Mouse (Mus musculus): ENCODE measurements around the gene Stat3.

Stat3 gene

DNA sequence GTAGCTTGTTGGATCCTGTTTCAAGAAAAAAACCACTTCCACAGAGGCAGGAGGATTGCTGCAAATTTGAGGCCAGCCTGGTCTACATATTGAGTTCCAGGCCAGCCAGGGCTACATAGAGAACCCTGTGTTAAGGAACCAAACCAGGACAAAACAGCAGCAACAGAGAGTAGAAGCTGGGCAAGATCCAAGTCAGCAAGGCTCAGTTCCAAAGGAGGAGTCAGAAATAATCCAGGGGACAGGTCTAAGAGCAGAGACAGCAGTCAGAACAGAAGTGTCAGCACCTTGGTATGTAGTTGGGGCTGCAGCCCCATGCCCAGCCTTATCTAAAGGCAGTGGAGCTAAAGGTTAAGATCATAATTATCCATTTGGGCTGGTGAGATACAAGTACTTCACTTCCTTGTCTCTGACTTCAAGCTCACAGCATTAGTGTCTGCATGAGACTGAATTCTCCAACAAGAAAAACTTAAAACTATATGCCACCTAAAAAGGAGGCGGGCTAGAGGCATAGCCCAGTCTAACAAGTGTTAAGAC is 14.9 kb downstream of the Stat3 start:
- no peak for DNase-seq (ENCODE audit: extremely low spot score)

DNA sequence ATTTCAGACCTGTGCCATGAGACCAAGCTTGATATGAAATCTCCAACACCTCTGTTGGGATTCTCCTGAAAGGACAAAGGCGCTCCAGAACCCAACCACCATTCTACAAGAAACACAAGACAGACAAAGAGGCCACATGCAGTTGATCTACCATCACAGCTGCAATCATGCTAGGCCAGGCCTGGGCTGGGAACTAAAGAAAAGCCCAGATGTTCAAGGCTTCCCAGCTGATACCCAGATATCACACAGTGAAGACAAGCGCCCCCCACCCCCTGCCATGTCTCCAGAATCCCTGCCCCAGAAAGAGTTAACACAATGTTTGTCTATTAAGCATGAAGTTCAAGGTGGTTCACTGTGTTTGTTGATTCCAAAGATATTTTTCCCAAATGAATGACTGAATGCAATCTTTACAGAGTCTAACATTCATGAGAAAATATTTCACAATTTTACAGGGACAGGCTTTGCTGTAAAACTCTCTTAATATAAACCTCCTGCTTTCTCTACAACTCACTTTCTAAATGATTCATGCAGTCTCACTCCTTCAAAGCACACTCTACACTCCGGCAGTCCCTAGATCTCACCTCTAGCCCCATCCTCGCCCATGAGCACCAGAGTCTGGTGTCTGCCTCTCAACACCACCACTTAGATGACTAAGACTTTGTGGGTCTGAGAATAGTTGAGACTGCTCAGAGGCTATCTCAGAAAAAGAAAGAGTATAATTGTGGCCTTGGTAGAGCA is 18.3 kb downstream of the Stat3 start:
- DNase-seq (ENCODE audit: extremely low spot score) = no peak

DNA sequence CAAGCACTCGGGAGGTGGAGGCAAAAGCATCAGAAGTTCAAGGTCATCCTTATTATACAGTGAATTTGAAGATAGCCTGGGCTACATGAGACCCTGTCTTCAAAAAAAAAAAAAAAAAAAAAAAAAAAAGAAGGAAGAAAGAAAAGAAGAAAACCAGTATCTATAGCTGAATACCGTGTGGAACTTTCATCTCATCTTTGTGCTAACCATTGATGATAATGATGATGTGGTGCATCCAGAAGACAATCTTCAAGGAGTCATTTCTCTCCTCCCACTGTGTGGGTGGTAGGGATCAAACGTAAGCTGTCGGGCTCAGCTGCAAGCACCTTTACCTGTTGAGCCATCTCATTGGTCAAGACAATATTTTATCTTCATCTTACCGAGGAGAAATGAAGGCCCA is 21.3 kb downstream of the Stat3 start:
- no peak for DNase-seq (ENCODE audit: extremely low spot score)

DNA sequence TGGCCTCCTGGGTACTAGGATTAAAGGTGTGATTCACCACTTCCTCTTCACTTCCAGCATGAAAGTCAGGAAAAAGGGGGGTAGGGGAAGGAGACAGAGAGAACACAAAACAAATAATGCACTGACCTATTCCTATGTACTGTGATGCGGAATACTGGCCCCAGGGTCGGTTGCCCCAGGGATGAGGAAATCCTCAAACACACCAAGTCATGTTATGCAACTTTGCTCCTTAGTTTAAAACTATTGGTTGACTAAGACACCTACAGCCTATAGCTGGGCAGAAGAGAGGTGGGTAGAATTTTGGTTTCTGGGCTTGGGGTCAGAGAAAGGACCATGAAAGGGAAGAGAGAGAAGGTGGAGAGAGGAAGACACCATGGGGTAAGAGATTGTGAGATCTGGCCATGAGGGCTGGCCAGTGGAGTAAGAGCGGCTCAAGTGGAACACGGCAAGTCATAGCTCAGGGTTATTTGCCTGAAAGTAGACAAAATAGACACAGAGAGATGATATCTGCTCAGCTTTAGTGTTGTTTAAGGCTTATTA is 22.8 kb downstream of the Stat3 start:
- DNase-seq (ENCODE audit: extremely low spot score) = no peak

DNA sequence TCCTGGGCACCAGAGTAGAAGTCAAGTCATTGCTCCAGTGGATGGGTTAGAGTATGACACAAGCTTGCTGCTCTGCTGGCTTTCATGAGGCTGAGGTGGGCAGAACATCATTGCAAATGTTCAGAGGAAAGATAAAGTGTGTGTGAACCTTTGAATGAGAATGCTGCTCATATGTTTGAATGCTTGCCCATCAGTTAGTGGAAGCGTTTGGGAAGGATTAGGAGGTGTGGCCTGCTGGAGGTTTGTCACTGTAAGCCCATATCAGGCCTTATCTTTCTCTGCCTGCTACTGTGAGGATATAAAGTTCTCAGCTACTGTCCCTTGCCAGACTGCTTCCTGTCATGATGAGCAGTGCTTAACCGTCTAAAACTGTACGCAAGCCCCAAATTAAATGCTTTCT is 24.3 kb downstream of the Stat3 start:
- DNase-seq (ENCODE audit: extremely low spot score) = no peak

DNA sequence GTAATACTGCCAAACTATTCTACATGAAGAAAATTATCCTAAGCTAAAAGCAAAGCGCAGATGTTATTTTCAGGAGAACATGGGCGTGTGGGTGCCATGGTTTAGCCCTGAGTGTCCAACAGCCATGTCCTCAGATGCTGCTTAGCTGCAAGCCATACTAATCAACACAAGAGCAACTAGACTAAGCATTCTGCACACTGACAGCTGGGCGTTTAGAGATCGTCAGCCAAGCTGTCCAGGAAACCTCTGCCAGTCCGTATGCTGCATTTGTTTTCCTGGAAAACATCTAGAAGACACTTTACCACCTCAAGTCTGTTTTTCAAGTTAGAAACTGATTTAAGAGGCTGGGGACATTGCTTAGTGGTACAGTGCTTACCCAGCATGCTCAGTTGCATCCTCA is 24.9 kb downstream of the Stat3 start:
- DNase-seq (ENCODE audit: extremely low spot score) = no peak

DNA sequence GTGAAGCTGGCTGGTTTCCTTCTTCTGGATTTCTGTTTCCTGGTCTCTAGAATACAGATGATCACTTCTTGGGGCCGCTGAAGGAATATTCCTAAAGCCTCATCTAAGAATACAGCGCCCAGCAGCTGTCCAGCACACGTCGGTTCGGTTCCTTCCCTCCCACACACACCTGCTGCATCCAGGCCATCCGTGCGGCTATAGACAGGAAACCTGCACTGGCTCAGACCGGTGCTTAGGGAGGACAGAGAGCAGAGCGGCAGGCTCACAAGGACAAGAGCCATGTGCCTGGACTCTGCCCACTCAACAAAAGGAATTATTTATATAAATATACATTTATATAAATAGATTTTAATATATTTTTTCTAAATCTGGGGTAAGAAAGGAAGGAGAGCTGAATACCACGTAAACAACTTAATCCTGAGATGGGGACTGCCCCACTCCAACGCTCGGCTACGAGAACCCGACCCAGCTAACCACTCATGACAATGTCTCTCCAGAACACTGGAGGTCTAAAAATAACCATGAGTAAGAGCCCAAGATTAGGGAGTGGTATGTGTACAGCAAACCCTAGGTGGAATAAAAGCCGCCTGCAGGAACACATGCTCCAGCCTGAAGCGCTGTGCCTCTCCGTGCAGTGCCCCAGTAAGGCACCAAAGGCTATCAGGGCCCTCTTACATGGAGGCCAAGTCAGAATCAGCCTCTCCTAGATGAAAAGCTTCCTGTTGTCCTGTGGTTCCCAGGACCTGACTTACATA is 26.8 kb downstream of the Stat3 start:
- DNase-seq (ENCODE audit: extremely low spot score) = no peak

DNA sequence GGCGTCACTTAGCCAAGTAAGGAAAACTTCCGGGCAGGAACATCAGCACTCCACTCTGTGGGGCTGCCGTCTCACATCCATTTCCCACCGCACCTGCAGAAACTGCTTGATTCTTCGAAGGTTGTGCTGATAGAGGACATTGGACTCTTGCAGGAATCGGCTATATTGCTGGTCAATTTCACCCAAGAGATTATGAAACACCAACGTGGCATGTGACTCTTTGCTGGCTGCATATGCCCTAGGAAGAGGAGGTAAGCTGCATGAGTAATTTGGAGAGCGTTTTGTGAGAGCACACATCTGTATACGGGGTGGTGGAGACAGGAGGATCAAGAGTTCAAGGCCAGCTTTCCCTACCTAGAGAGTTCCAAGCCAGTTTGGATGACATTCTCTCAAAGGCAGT is 30.8 kb downstream of the Stat3 start:
- no peak for DNase-seq (ENCODE audit: extremely low spot score)

DNA sequence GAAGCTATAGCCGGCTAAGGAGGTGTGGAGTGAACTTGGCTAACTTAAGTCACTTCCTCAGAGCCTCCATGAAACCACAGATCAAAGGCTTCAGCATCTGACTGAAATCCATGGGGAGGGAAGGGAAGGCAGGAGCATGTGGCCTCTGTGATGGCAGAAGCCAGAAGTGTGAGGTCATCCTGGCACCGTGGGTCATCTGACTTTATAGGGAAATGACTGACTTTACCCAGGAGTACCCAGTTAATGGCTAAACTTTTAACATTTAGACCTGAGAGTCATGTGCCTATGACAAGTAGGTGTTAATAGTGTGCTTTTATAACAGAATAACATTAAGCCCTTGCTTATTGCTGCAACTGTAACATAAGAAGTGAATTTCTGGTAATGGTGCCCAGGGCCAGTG is 31.2 kb downstream of the Stat3 start:
- DNase-seq (ENCODE audit: extremely low spot score) = no peak

DNA sequence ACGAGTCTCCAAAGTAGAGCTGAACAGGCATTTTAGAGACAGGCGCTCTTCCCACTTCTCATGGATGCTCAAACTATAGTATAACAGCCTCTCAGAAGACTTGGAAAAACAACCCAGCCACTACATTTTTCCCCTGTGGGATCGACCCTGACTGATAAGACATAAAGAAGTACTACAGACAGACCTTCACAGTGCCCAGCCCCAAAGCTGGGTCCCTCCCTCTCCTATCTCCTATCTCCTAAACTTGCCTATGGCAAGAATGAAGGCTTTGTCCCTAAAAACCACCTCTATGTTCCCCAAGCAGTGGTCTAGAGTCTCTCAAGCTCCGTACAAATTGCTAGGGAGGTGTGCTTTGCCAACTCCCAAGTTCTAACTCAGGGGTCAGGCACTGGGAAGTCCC is 32.5 kb downstream of the Stat3 start:
- DNase-seq (ENCODE audit: extremely low spot score) = no peak

DNA sequence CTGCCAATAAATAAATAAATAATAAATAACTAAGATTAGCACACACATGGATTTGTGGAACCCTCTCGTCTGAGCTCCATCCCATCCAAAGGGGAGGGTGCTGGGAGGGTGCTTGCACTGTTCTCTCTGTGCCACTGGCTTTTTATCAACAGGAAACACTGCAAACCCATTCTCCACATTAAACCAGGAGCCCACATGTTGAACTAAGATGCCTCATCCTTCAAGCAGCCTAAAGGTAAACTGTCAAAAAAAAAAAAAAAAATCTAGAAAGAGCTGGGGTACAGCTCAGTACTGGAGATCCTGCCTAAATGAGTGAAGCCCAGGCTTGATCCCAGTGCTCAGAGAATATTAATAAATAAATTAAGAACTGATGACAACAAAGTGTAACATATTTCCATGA is 33.4 kb downstream of the Stat3 start:
- no peak for DNase-seq (ENCODE audit: extremely low spot score)

DNA sequence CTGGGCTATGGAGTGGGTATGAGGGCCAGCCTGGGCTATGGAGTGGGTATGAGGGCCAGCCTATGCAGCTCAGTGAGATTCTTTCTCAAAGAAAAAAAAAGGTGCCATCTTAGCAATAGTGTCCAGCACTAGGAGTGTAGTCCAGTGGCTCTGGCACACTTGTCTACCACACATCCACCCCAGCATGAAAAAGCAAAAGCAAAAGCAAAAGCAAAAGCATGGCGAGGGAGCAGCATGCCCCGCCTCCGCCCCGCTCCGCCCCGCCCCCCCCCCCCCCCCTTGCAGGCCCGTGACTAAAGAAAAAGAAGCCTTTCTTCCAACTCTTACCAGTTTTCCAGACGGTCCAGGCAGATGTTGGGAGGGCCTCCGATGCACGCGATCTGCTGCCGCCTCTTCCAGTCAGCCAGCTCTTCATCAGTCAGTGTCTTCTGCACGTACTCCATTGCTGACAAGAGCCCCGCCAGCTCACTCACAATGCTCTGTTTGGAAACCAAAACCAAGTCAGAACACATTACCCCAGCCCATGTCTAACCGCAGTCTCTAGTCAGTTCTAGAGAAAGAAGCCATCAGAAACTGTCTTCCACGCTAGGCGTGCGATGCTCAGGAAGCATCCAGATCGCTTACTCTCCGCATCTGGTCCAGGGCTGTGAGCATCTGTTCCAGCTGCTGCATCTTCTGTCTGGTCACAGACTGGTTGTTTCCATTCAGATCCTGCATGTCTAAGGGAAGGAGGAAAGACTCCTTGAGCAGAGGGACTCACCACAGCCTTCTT is 34.6 kb downstream of the Stat3 start:
- no peak for DNase-seq (ENCODE audit: extremely low spot score)

DNA sequence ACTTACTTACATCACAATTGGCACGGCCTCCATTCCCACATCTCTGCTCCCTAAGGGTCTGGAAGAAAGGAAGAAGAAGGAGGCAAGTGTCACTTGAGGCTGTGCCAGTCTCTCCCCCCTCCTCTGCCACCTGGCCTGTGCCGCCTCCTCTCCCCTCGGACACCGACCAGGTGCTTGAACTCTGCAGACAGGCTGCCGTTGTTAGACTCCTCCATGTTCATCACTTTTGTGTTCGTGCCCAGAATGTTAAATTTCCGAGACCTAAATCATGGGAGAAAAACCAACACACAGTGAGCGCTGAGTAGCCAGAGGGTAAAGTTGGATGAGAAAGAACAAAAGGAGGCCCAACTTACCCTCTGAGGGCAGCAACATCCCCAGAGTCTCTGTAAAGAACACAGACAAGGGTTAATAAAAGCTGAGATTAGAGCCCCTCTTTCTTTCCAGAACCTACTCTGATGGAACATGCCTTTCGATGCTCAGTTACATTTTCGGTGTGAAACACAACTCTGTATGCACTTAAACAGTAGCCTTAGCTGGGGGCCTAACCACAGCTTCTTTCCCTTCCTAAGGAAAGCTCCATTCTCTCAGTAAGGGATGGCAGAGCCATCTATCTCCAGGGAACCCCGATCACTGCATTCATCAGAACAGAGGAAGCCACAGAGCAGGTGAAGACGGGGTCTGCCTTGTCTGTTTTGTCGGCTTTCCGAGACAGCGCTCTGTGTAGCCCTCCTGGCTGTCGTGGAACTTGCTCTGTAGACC is 40.7 kb downstream of the Stat3 start:
- DNase-seq (ENCODE audit: extremely low spot score) = no peak

DNA sequence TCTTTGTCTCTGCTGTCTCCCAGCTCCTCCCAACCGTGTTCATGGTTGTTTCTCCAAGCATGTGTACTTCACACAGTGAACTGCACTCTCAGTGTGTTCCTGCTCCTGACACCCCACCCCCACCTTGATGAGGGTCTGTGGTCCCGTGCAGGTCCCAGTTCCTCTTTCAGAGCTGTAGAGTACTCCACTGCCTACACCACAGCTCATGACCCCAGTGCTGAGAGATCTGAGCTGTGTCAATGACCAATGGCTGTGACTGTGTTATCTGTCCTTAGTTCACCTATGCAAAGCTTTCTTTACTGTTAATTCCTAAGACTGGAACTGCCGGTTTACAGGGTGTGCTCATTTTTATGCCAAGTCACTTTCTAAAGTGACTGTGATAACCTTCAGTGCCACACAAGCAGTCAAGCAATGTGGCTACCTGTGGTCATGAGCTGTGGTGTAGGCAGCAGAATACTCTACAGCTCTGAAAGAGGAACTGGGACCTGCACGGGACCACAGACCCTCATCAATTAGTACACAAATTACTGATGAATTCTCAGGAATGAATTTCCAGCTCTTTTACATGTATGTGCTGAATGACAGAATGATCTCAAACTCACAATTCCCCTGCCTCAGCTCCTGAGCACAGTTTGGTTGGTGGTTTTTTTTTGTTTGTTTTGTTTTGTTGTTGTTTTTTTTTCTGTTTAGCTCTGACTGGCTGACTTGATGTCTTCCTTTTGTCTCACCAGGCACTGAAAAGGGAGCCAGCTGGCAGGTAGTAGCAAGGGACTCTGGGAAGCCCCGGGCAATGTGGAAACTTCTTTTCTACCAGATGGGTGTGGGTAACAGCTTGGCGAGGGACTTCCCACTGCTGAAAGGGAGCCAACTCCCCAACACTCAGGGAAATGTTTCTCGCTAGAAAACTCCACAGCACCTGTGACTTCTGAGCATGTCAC is 41.8 kb downstream of the Stat3 start:
- no peak for DNase-seq (ENCODE audit: extremely low spot score)

DNA sequence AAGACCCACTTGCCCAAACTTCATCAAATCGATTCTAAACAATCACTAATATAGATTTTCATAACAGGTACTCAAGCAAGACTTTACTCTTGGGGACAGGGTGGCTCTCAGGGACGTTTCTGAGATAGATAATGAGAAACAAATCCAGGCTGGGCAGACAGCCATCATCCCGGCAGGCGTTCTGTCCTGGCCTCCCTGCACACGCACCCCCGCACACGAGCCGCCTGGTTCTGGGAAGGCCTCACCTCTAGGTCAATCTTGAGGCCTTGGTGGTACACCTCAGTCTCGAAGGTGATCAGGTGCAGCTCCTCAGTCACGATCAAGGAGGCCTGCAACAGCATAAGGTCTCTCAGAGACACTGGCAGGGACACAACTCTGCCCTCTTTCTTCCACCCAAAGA is 43.3 kb downstream of the Stat3 start:
- DNase-seq (ENCODE audit: extremely low spot score) = no peak

DNA sequence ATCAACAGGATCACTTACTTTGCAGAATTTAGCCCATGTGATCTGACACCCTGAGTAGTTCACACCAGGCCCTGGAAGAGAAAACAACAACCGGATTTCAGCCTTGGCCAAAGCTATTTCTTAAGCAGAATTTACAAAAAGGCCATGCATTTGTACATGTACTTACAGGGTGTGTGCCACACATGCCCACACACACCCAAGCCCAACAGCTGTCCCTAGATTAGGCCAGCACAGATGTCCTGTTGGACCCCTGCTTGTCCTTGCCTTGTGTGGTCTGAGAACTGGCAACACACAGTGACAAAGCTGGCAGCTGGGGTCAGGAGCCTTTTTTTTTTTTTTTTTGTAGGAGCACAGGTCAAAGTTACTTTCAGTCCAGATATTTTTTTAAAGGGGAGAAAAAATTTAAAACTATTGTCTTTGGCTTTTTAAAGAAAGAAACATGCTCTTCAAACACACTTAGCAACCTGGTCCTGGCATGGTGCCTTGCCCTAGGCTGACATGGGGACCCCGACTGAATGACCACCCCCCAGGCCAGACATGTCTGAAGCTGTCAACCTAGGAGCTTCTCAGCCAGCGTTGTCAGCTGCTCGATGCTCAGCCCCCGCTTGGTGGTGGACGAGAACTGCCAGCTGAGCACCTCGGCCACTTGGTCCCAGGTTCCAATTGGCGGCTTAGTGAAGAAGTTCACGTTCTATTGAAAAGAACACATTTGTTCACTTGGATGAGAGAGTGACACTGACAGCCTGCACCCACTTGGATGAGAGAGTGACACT is 45.0 kb downstream of the Stat3 start:
- DNase-seq (ENCODE audit: extremely low spot score) = no peak

DNA sequence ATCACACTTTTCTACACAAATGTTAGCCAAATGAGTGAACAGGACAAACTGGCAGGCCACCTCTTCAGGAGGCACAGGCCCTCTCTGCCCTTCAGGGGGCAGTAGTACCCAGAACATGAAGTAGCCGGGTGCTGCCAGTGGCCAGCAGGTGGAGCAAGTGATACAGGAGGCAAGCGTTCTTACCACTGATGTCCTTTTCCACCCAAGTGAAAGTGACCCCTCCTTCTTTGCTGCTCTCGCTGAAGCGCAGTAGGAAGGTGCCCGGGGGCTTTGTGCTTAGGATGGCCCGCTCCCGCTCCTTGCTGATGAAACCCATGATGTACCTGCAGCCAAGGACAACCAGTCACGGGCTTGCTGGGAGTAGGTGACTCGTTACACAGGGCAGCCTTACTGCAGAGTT is 45.9 kb downstream of the Stat3 start:
- peak; percentile 85 for DNase-seq (ENCODE audit: extremely low spot score)

DNA sequence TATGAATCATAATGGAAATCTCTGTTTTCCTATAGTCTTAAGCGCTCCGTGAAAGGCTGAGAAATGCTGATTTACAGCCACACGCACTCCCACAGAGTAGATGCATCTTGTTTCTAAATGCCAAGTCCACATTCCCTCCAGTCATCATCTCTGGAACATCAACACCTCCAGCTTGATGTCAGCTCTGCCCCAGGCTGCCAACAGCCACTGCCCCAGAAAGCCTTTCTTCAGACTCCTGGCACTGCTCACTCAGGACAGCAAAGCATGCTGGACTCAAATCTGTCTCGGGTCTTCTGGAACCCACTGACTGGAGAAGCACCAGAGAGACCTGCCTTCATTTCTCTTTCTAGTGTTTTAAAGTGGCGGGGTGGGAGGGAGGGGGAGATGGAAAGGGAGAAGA is 46.9 kb downstream of the Stat3 start:
- no peak for DNase-seq (ENCODE audit: extremely low spot score)

DNA sequence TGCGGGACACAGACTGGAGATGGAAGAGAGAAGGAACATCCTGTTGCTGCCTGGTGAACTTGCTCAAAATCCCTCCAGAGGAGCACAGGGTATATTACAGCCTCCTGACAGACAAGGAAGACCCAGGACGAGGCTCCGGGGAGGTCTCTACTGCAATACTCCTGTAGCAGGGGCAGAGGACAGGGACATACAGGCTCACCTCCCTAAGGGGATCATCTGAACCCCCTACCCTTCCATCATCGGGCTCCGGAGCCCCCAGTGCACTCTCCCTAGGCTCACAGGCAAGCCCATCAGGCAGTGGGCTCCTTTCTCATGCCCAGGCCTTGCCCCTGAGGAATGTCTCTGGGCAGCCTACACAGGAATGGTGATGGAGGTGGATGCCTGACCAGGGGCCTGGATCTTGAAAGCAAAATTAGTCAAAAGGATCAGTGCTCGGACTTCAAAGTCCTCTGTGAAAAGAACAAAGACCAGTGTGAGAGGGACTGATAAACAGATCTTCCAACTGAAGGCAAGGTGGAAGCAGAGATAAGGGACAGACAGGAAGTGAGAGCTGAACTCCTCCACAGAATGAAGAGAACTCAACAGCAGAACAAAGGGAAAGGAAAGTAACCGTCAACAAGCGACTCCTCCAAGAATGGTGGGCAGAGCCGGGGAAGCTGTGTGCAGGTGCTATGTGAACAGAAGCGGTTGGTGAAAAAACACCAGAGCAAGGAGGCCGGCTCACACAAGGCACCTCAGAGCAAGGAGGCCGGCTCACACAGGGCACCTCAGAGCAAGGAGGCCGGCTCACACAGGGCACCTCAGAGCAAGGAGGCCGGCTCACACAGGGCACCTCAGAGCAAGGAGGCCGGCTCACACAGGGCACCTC is 47.9 kb downstream of the Stat3 start:
- no peak for DNase-seq (ENCODE audit: extremely low spot score)
